Mouse (Mus musculus): ENCODE data around the gene Asf1b.

GRCm38 (mm10) chr8:84010625-84011611 lies 55.6 kb downstream of the Asf1b start:
- TF ChIP-seq CTCF (IDR thresholded peaks at IDR 0.05) (peak; percentile 78), EP300 (IDR thresholded peaks at IDR 0.05) (no peak)
